Mouse (Mus musculus) ZHBTc4 (cell line): ENCODE measurements around the gene Cct5.
A peak's percentile ranks its signal among the peaks of the same experiment; 100 is the strongest.

Experiments used
- DNase-seq: peaks from one replicate; pipeline ENCODE4 v3.0.0-alpha.2; 2011; ENCODE audit warnings: low read depth, low spot score

Cct5 gene

GRCm38 (mm10) chr15:31563577-31564546 is 37.7 kb downstream of the Cct5 start:
- DNase-seq: no peak

- no peak for DNase-seq
Measured at GRCm38 (mm10) chr15:31562847-31563246, 38.8 kb downstream of the Cct5 start.

DNA sequence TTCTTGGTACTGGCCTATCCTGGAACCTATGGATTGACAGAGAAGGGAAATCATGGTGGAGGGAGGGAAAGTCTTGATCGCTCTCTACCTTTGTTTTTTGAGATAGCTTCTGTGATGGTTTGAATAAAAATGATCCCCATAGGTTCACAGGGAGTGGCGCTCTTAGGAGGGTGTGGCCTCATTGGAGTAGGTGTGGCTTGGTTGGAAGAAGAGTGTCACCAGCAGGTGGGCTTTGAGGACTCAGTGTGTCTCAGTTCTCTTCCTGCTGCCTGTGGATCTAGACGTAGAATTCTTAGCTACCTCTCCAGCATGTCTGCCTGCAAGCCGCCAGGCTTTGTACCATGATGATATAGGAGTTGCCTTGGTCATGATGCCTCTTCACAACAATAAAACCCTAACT is 39.6 kb downstream of the Cct5 start:
- DNase-seq: peak; percentile 69

DNA sequence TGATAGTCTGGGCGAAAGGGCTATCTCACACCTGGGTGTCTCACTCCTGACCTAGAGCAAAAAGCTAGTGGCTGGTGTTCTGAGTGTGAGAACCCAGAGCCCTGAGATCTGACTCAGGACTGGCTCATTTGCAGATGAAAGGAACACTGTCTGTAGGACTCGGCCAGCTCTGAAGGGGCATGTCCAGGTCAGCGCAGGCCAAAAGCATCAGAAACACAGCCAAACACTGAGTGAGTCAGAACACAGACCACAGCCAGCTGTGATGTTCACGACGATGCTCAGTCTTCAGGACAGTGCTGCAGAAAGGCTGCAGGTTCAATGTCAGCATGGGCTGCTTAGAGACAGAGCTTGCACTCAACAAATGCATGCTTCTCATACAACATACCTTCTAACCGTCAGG is 40.2 kb downstream of the Cct5 start:
- no peak for DNase-seq

DNA sequence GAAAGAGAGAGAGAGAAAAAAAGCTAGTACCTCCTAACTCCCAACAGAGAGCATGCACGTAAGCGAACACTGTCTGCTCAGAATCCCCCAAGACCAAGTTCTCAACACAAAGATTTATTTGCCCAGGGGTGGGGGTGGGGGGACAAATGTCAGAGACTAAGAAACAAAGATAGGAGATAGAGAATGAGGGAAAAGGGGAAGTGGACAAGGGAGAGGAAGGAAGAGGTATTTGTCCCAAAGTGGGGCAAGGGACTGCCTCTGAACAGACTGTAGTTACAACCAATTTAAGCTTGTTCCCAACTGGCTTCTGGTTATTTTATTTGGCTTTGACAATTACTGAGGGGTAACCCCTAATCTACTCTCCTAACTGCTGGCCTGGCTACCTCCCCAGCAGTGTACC is 46.7 kb downstream of the Cct5 start:
- DNase-seq: no peak

GRCm38 (mm10) chr15:31550381-31550780 is 51.2 kb downstream of the Cct5 start:
- DNase-seq: no peak

- no peak for DNase-seq
Measured at GRCm38 (mm10) chr15:31547421-31547820, 54.2 kb downstream of the Cct5 start.

DNA sequence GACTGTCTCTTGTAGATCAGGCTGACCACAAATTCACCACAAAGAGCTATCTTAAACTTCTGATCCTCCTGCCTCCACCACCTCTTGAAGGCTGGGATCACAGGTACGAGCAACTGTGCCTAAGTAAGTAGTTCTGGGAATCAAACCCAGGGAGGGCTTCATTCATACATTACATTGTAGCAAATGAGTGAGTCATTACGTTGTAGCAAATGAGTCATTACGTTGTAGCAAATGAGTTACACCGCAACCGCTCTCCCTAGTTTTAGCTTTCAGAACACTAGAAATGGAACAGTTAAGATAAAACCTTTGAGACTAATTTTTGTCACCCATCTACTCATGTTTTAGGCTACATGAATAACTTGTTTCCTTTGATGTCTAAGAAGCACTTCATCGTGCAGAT is 55.3 kb downstream of the Cct5 start:
- no peak for DNase-seq

GRCm38 (mm10) chr15:31545058-31545457 is 56.5 kb downstream of the Cct5 start:
- DNase-seq: no peak

DNA sequence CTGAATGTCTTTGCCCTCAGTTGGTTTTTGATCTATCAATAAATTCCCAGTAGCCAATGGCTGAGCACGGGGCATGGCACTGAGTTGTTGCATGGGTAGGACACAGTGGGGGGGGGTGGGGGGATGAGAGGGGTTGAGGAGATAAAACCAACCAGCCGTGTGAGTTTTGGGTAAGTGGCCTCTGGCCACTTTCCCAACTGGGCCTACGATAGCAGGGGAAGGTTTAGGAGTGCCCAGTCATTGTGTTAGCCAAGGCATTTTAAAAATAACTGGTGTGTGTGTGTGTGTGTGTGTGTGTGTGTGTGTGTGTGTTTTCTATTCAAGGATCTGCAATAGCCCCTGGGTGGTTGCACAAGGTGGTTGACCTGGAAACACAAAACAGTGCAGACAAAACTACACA is 58.4 kb downstream of the Cct5 start:
- DNase-seq: no peak

DNA sequence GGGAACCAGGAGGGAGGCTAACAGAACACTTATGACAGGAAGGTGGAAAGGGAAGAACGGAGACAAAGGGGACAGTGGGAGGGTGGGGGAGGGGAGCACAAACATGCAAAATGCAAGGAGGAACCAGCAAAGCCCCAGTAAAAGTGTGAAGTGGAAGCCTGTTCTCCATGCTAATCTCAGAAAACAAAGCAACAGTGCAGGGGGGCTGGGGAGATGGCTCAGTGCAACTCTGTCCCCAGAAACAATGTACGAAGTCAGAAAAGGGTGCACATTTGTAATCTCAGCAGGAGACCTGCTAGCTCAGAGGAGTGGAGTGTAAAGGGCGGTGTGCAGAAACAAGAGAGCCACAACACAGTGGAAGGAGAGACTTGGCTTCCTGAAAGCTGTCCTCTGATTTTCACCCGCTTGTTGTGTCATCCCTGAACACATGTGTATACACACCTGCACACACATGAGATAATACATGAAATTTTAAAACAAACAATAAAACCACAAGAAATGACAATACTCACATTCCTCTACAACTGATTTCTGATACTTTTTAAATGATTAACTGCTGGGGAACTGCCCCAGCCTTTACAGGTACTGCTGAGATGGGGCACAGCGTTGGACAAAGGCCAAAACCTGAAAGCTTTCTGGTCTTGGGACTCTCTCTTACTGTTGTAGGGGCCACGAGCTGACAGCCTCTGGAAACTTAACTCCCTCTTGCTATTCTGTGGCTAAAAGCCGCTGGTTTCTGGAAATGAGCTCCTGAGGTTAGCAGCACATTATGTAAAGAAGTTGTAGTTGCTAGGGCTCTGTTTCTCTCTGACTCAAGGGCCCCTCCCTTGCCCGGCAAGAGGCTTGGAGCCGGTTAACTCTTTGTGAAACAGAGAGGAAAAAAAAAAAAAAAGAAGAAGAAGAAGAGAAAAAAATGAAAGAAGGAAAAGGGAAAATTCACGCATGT is 59.3 kb downstream of the Cct5 start:
- DNase-seq: peak; percentile 83
